Mouse (Mus musculus) urinary bladder, postnatal 36 days (tissue): ENCODE measurements around the gene Kalrn.
A peak's percentile ranks its signal among the peaks of the same experiment; 100 is the strongest.

Experiments
- DNase-seq, 2 experiments: peaks; one replicate each; pipeline ENCODE4 v3.0.0; 2022; ENCODE audit warnings: low spot score in 2 of 2, mixed read lengths in 1 of 2

Kalrn gene

GRCm38 (mm10) chr16:33939133-33939531 lies 634.2 kb downstream of the Kalrn start:
- DNase-seq: no peak

- DNase-seq: no peak
These were observed 634.8 kb downstream of the Kalrn start for GRCm38 (mm10) chr16:33938311-33939132.

- peak in 1 of 2 experiments; percentile 68 for DNase-seq
These were observed 635.8 kb downstream of the Kalrn start for GRCm38 (mm10) chr16:33937567-33937966.

GRCm38 (mm10) chr16:33936885-33937284 lies 636.4 kb downstream of the Kalrn start:
- no peak for DNase-seq

- no peak for DNase-seq
These were observed 637.9 kb downstream of the Kalrn start for GRCm38 (mm10) chr16:33935407-33935785.

- peak in 1 of 2 experiments; percentile 30 for DNase-seq
These were observed 638.5 kb downstream of the Kalrn start for GRCm38 (mm10) chr16:33934701-33935406.

GRCm38 (mm10) chr16:33933411-33933810 lies 639.9 kb downstream of the Kalrn start:
- no peak for DNase-seq

GRCm38 (mm10) chr16:33932126-33932525 lies 641.2 kb downstream of the Kalrn start:
- DNase-seq: no peak

GRCm38 (mm10) chr16:33931682-33932081 lies 641.6 kb downstream of the Kalrn start:
- no peak for DNase-seq

GRCm38 (mm10) chr16:33930785-33931184 lies 642.5 kb downstream of the Kalrn start:
- peak in 1 of 2 experiments; percentile 31 for DNase-seq

GRCm38 (mm10) chr16:33928788-33929462 lies 644.4 kb downstream of the Kalrn start:
- no peak for DNase-seq

GRCm38 (mm10) chr16:33927263-33927824 lies 646.0 kb downstream of the Kalrn start:
- no peak for DNase-seq

GRCm38 (mm10) chr16:33923758-33924157 lies 649.6 kb downstream of the Kalrn start:
- DNase-seq: no peak

- no peak for DNase-seq
These were observed 650.4 kb downstream of the Kalrn start for GRCm38 (mm10) chr16:33923001-33923316.

GRCm38 (mm10) chr16:33922111-33923000 lies 651.0 kb downstream of the Kalrn start:
- no peak for DNase-seq

- DNase-seq: no peak
These were observed 651.8 kb downstream of the Kalrn start for GRCm38 (mm10) chr16:33921514-33921913.
